8 mouse cellular contexts compared by ENCODE assay signal in the genomic region with DNA sequence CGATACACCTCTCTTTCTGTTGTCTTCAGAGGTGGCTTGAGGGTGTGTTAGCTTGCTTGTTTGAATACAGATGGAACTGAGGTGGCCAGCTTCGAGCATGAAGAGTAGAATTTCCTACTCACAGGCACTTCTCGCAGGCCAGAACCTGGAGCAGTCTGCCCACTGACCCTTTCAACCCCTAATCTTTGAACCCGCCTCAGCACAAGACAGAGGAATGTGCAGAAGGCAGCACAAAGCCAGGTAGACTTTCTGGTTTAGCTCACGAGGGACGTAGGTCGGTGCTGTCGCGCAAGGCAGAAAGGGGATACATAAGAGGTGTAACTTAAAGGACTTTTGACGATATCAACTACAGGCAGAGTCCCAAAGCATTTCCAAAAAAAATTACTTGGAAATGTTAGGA. TPM values are rescaled to one million over a fixed set of nuclear protein-coding genes. Genes with fewer than 3 reads are reported as not detected.
DNase-seq lines count a peak whose midpoint lies in the region; ATAC-seq and TF ChIP-seq lines count a peak whose summit lies in the region.

No protein-coding gene starts in this region.

- peak overlapping the region; percentile 90 for H3K27ac ChIP-seq in lung, embryonic 16.5 days (ENCODE audit: low read length)
- peak overlapping the region; percentile 93 for H3K27ac ChIP-seq in heart, embryonic 15.5 days
- H3K27ac ChIP-seq in limb, embryonic 10.5 days: peak overlapping the region; percentile 94
- H3K27ac ChIP-seq in neural tube, embryonic 13.5 days (replicated peaks): no peak overlapping the region

- DNase-seq in lung, postnatal 14 days: no peak
- DNase-seq in brain, embryonic 14.5 days (ENCODE audit: low read depth): peak; percentile 34
- DNase-seq in limb, embryonic 10.5 days (ENCODE audit: low spot score): peak; percentile 52
- no peak for DNase-seq in left cerebral cortex, postnatal 25 days (ENCODE audit: low spot score in 2 of 2)
- no peak for DNase-seq in adrenal gland, postnatal 4 days (ENCODE audit: low spot score in 2 of 2)

- no peaks in the 10 kb centered on the region for H3K36me3 ChIP-seq in lung, embryonic 16.5 days (ENCODE audit: control insufficient read depth, insufficient read depth, low read length)
- no peaks in the 10 kb centered on the region for H3K36me3 ChIP-seq in heart, embryonic 15.5 days
- H3K36me3 ChIP-seq in limb, embryonic 10.5 days: no peaks in the 10 kb centered on the region
- no peaks in the 10 kb centered on the region for H3K36me3 ChIP-seq in neural tube, embryonic 13.5 days

- WGBS in lung, embryonic 16.5 days: 3% methylated on average over 10 of the region's 10 CpGs
- 4% methylated on average over 10 of the region's 10 CpGs for WGBS in heart, embryonic 15.5 days
- WGBS in limb, embryonic 10.5 days: 3% methylated on average over 10 of the region's 10 CpGs
- 5% methylated on average over 10 of the region's 10 CpGs for WGBS in neural tube, embryonic 13.5 days

- ATAC-seq in lung, embryonic 16.5 days (ENCODE audit: low read depth): no peak
- ATAC-seq in heart, embryonic 15.5 days (replicated peaks; ENCODE audit: insufficient number of reproducible peaks, insufficient read depth, low FRiP score, low read depth): no peak
- ATAC-seq in neural tube, embryonic 13.5 days (ENCODE audit: low read depth): no peak

- TF ChIP-seq POLR2A in brain, embryonic 14.5 days (IDR thresholded peaks at IDR 0.05; ENCODE audit: borderline replicate concordance, extremely low read depth, insufficient read depth, insufficient read length, poor library complexity, severe bottlenecking): no peak

- peak overlapping the region; percentile 81 for H3K4me2 ChIP-seq in lung, embryonic 16.5 days (ENCODE audit: low read depth, low read length)
- H3K4me2 ChIP-seq in heart, embryonic 15.5 days: peak overlapping the region; percentile 69
- peak overlapping the region; percentile 96 for H3K4me2 ChIP-seq in neural tube, embryonic 13.5 days

- H3K27me3 ChIP-seq in lung, embryonic 16.5 days (ENCODE audit: control insufficient read depth, insufficient read depth, low read depth, low read length): no peaks in the 10 kb centered on the region
- no peaks in the 10 kb centered on the region for H3K27me3 ChIP-seq in heart, embryonic 15.5 days
- no peaks in the 10 kb centered on the region for H3K27me3 ChIP-seq in limb, embryonic 10.5 days (ENCODE audit: low read depth, poor library complexity, severe bottlenecking)
- H3K27me3 ChIP-seq in neural tube, embryonic 13.5 days: peaks cover 59% of the 10 kb centered on the region

- peak overlapping the region; percentile 84 for H3K4me3 ChIP-seq in lung, embryonic 16.5 days (ENCODE audit: low read length)
- H3K4me3 ChIP-seq in heart, embryonic 15.5 days: peak overlapping the region; percentile 84
- H3K4me3 ChIP-seq in limb, embryonic 10.5 days: peak overlapping the region; percentile 73
- peak overlapping the region; percentile 68 for H3K4me3 ChIP-seq in neural tube, embryonic 13.5 days

- H3K4me1 ChIP-seq in lung, embryonic 16.5 days (replicated peaks; ENCODE audit: control insufficient read depth, insufficient read depth, low read length): peaks cover 19% of the 10 kb centered on the region
- H3K4me1 ChIP-seq in heart, embryonic 15.5 days (replicated peaks): peaks cover 31% of the 10 kb centered on the region
- peaks cover 75% of the 10 kb centered on the region for H3K4me1 ChIP-seq in limb, embryonic 10.5 days
- peaks cover 27% of the 10 kb centered on the region for H3K4me1 ChIP-seq in neural tube, embryonic 13.5 days (replicated peaks)

- H3K9me3 ChIP-seq in lung, embryonic 16.5 days (ENCODE audit: control insufficient read depth, low read length): no peaks in the 10 kb centered on the region
- H3K9me3 ChIP-seq in heart, embryonic 15.5 days (replicated peaks): no peaks in the 10 kb centered on the region
- no peaks in the 10 kb centered on the region for H3K9me3 ChIP-seq in limb, embryonic 10.5 days (replicated peaks)
- H3K9me3 ChIP-seq in neural tube, embryonic 13.5 days: no peaks in the 10 kb centered on the region

- intact Hi-C loops in left cerebral cortex, postnatal 25 days (cut with DNase I): loop anchor here (2.0 to 5.0 kb wide), 2 partner anchors 24 to 95 kb away; no protein-coding TSS in a partner anchor

- no peak for TF ChIP-seq CTCF in brain, embryonic 14.5 days (IDR thresholded peaks at IDR 0.05; ENCODE audit: borderline replicate concordance, extremely low read depth, insufficient read depth, insufficient read length)

- H3K9ac ChIP-seq in lung, embryonic 16.5 days (ENCODE audit: low read length): peak overlapping the region; percentile 90
- H3K9ac ChIP-seq in heart, embryonic 15.5 days: peak overlapping the region; percentile 90
- peak overlapping the region; percentile 75 for H3K9ac ChIP-seq in neural tube, embryonic 13.5 days

RNA-seq across cellular contexts. Expression of a gene that starts 0.9 kb away (rescaled TPM):
- polyA plus RNA-seq in lung, embryonic 16.5 days (2015; fragmentation: Nextera tagmentation; extraction: Ambion mirVana): 22.2 and 23.1 TPM in 2 replicates
- polyA plus RNA-seq in brain, embryonic 14.5 days (2012; rRNA removed): 4.1 and 5.0 TPM in 2 replicates
- polyA plus RNA-seq in heart, embryonic 15.5 days (2015; fragmentation: Nextera tagmentation; extraction: Ambion mirVana): 26.6 and 29.3 TPM in 2 replicates
- 39.1 and 43.8 TPM in 2 replicates for polyA plus RNA-seq in limb, embryonic 10.5 days (2016; fragmentation: Nextera tagmentation; extraction: Ambion mirVana)
- 7.0 and 8.9 TPM in 2 replicates for polyA plus RNA-seq in neural tube, embryonic 13.5 days (2015; fragmentation: Nextera tagmentation; extraction: Ambion mirVana)
- 10 to 100 TPM; 29.5 to 33.2 TPM for total RNA-seq in left cerebral cortex, postnatal 25 days (2021)
- 10 to 100 TPM; 43.6 to 48.4 TPM for total RNA-seq in adrenal gland, postnatal 4 days (2021)

RNA-seq across cellular contexts. Expression of a gene that starts 32.4 kb away (rescaled TPM):
- polyA plus RNA-seq in lung, embryonic 16.5 days (2015; fragmentation: Nextera tagmentation; extraction: Ambion mirVana): 17.1 and 19.6 TPM in 2 replicates
- polyA plus RNA-seq in brain, embryonic 14.5 days (2012; rRNA removed): 19.7 and 22.6 TPM in 2 replicates
- polyA plus RNA-seq in heart, embryonic 15.5 days (2015; fragmentation: Nextera tagmentation; extraction: Ambion mirVana): 11.2 and 13.1 TPM in 2 replicates
- 20.7 and 22.8 TPM in 2 replicates for polyA plus RNA-seq in limb, embryonic 10.5 days (2016; fragmentation: Nextera tagmentation; extraction: Ambion mirVana)
- polyA plus RNA-seq in neural tube, embryonic 13.5 days (2015; fragmentation: Nextera tagmentation; extraction: Ambion mirVana): 29.8 and 30.4 TPM in 2 replicates
- total RNA-seq in left cerebral cortex, postnatal 25 days (2021): 10 to 100 TPM; 19.1 to 22.1 TPM
- 10 to 100 TPM; 24.4 to 25.3 TPM for total RNA-seq in adrenal gland, postnatal 4 days (2021)

Comparison
In these comparisons a context has a peak if more than half of its experiments do, and no peak if none do; other contexts are left out.
1. DNase-seq: peak in brain, embryonic 14.5 days (single experiment) and limb, embryonic 10.5 days (single experiment); none in lung, postnatal 14 days (single experiment), left cerebral cortex, postnatal 25 days (0 of 2) and adrenal gland, postnatal 4 days (0 of 2).
2. Peak in every context shown above with its lines, with median percentiles within 50 percentile points of each other: H3K4me2 ChIP-seq, H3K4me3 ChIP-seq and H3K9ac ChIP-seq.